Mouse (Mus musculus): Measurements from ENCODE around the gene Gm44973. TPM values are rescaled to one million over a fixed set of nuclear protein-coding genes. Genes with fewer than 3 reads are reported as not detected.
"Not testable (repeated sequence)": the region's sequence is repeated elsewhere in the genome, so short reads cannot be mapped to it uniquely, and the experiment has no call there.

Gene Gm44973
- polyA plus RNA-seq, 1 experiment from 2014 or later: 2.6 TPM

DNA sequence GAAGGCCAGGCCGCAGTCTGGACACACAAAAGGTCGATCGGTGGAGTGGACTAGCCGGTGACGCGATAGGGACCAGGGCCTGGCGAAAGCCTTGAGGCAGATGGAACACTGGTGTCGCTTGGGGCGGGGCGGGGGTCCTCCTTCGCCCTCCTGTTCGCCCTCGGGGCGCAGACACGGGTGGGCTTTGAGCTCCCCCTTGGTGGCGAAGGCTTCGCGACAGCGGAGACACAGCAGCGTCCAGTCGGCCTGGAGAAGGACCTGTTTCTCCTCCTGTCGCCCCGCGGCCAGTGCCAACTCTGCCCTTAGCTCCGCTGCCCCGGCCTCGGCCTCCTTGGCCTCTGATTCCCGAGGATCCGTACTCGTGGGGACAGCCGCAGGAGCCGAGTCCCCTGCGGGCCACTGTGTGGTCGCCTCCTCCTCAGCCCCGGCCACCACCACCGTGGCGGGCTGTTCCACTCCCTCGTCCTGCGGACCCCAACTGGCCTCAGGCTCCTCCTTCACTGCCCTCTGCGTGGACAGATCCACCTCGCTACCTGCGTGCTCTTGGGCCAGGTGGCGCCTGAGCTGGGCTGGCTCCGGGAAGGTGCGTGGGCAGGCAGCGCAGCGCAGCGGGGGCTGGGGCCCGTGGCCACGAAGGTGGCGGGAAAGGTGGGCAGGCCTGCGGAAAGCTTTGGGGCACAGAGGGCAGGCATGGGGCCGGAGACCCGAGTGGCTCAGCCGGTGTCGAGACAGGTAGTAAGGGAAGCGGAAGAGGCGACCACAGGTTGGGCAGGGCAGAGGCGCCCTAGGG, 21.1 kb upstream of the Gm44973 start:
- peaks cover 26% of the 10 kb centered on the region for H3K4me1 ChIP-seq (ENCODE audit: control insufficient read depth, insufficient read depth, low read length)
- H3K27me3 ChIP-seq (ENCODE audit: control insufficient read depth, insufficient read depth, low read length): no peaks in the 10 kb centered on the region
- WGBS: 44% methylated on average over 56 of the region's 59 CpGs
- ATAC-seq (ENCODE audit: low read depth): no peak
- H3K4me3 ChIP-seq (ENCODE audit: low read depth, low read length): peak overlapping the region; percentile 69
- peaks cover 14% of the 10 kb centered on the region for H3K36me3 ChIP-seq (ENCODE audit: control insufficient read depth, insufficient read depth, low read length)
- H3K9ac ChIP-seq (replicated peaks; ENCODE audit: low read depth, low read length): peak overlapping the region; percentile 78
- peak overlapping the region; percentile 69 for H3K4me2 ChIP-seq (ENCODE audit: low read depth, low read length)
- H3K27ac ChIP-seq (ENCODE audit: low read depth, low read length): no peak overlapping the region
- H3K9me3 ChIP-seq (ENCODE audit: control insufficient read depth, low read length): no peaks in the 10 kb centered on the region; the same call in 1 of the 2 replicates

DNA sequence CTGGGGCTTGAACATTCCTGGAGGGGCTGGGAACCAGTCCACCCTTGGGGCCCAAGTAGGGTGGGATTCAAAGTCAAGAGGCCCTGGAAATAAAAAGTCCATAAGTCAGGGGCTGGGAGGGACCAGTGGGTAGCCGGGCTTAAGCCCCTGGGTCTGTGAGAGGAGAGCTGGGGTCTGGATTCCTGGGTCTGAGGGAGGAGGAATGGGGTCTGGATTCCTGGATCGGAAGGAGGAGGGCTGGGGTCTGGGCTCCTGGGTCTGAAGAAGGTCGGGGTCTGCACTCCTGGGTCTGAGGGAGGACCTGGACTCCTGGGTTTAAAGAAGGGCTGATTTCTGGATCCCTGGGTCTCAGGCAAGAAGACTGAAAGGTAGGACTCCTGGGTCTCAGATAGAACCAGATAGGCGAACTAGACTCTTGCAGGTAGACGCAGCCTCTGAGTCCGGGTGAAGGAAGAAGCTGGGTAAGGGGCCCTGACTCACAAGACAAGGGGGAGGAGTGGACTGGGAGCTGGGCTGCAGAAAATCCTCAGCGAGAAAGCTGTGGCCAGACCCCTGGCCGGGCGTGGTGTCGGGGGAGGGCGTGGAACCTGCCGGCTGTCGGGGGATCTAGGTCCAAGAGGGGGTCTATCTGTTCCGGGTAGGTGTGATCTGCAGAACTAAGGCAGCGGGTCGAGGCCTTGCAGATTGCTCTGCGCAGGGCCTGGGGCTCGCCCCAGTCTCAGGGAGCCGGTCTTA, 19.9 kb upstream of the Gm44973 start:
- WGBS: 8% methylated on average over 18 of the region's 19 CpGs
- H3K9me3 ChIP-seq (ENCODE audit: control insufficient read depth, low read length): no peaks in the 10 kb centered on the region; the same call in 1 of the 2 replicates
- H3K36me3 ChIP-seq (ENCODE audit: control insufficient read depth, insufficient read depth, low read length): peaks cover 14% of the 10 kb centered on the region
- H3K27me3 ChIP-seq (ENCODE audit: control insufficient read depth, insufficient read depth, low read length): no peaks in the 10 kb centered on the region
- peak overlapping the region; percentile 78 for H3K9ac ChIP-seq (replicated peaks; ENCODE audit: low read depth, low read length)
- H3K4me3 ChIP-seq (ENCODE audit: low read depth, low read length): peak overlapping the region; percentile 69
- H3K4me2 ChIP-seq (ENCODE audit: low read depth, low read length): peak overlapping the region; percentile 69
- H3K4me1 ChIP-seq (ENCODE audit: control insufficient read depth, insufficient read depth, low read length): peaks cover 26% of the 10 kb centered on the region
- H3K27ac ChIP-seq (ENCODE audit: low read depth, low read length): peak overlapping the region; percentile 63; the same call in 1 of the 2 replicates
- peak; percentile 6; the same call in 1 of the 2 replicates for ATAC-seq (ENCODE audit: low read depth)

- ATAC-seq (ENCODE audit: low read depth): peak; percentile 83
- no peaks in the 10 kb centered on the region for H3K9me3 ChIP-seq (ENCODE audit: control insufficient read depth, low read length)
- peaks cover 14% of the 10 kb centered on the region for H3K36me3 ChIP-seq (ENCODE audit: control insufficient read depth, insufficient read depth, low read length)
- peaks cover 26% of the 10 kb centered on the region for H3K4me1 ChIP-seq (ENCODE audit: control insufficient read depth, insufficient read depth, low read length)
- 6% methylated on average over 11 of the region's 26 CpGs for WGBS
- no peaks in the 10 kb centered on the region for H3K27me3 ChIP-seq (ENCODE audit: control insufficient read depth, insufficient read depth, low read length)
- peak within 1 kb of the TSS; percentile 69 for H3K4me3 ChIP-seq (ENCODE audit: low read depth, low read length)
- H3K9ac ChIP-seq (replicated peaks; ENCODE audit: low read depth, low read length): peak within 1 kb of the TSS; percentile 78
- H3K4me2 ChIP-seq (ENCODE audit: low read depth, low read length): peak within 1 kb of the TSS; percentile 69
- H3K27ac ChIP-seq (ENCODE audit: low read depth, low read length): peak within 1 kb of the TSS; percentile 78
Measured at GRCm38 (mm10) chr7:4996003-4996895, 19.0 kb upstream of the Gm44973 start, which contains the start of gene Zfp579. Gene Zfp579, minus strand, starts transcription at chr7:4996158.

DNA sequence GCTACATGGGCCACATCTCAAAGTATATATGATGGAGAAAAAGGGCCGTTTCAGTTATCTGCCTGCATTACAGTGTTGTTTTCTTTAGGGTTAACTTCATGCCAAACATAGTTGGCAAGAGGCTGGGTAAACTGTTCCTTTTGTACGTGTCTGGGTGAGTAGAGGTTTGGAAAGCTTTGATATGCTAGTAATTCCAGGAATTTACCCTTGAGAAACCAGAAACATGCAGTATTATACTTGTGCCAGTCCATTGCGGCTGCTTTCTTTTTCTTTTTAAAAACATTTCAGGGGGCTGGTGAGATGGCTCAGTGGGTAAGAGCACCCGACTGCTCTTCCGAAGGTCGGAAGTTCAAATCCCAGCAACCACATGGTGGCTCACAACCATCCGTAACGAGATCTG, 18.4 kb upstream of the Gm44973 start:
- H3K27me3 ChIP-seq (ENCODE audit: control insufficient read depth, insufficient read depth, low read length): no peaks in the 10 kb centered on the region
- peaks cover 14% of the 10 kb centered on the region for H3K36me3 ChIP-seq (ENCODE audit: control insufficient read depth, insufficient read depth, low read length)
- peak overlapping the region; percentile 69 for H3K4me3 ChIP-seq (ENCODE audit: low read depth, low read length)
- H3K27ac ChIP-seq (ENCODE audit: low read depth, low read length): no peak overlapping the region; the same call in 1 of the 2 replicates
- H3K4me1 ChIP-seq (ENCODE audit: control insufficient read depth, insufficient read depth, low read length): peaks cover 26% of the 10 kb centered on the region
- H3K9ac ChIP-seq (replicated peaks; ENCODE audit: low read depth, low read length): peak overlapping the region; percentile 78; the same call in 1 of the 2 replicates
- ATAC-seq (ENCODE audit: low read depth): no peak
- WGBS: 69% methylated on average over 6 of the region's 8 CpGs
- H3K9me3 ChIP-seq (ENCODE audit: control insufficient read depth, low read length): no peaks in the 10 kb centered on the region
- peak overlapping the region; percentile 69 for H3K4me2 ChIP-seq (ENCODE audit: low read depth, low read length)

- H3K9me3 ChIP-seq (ENCODE audit: control insufficient read depth, low read length): no peaks in the 10 kb centered on the region
- peaks cover 10% of the 10 kb centered on the region for H3K4me1 ChIP-seq (ENCODE audit: control insufficient read depth, insufficient read depth, low read length)
- no peak overlapping the region for H3K9ac ChIP-seq (replicated peaks; ENCODE audit: low read depth, low read length)
- H3K4me3 ChIP-seq (ENCODE audit: low read depth, low read length): no peak overlapping the region
- no peak overlapping the region for H3K4me2 ChIP-seq (ENCODE audit: low read depth, low read length)
- H3K27ac ChIP-seq (ENCODE audit: low read depth, low read length): no peak overlapping the region
- no peaks in the 10 kb centered on the region for H3K27me3 ChIP-seq (ENCODE audit: control insufficient read depth, insufficient read depth, low read length)
- ATAC-seq (ENCODE audit: low read depth): no peak
- WGBS: 75% methylated on average over 2 of the region's 2 CpGs
- no peaks in the 10 kb centered on the region for H3K36me3 ChIP-seq (ENCODE audit: control insufficient read depth, insufficient read depth, low read length)
Measured at GRCm38 (mm10) chr7:4999876-5000275, 15.4 kb upstream of the Gm44973 start.

DNA sequence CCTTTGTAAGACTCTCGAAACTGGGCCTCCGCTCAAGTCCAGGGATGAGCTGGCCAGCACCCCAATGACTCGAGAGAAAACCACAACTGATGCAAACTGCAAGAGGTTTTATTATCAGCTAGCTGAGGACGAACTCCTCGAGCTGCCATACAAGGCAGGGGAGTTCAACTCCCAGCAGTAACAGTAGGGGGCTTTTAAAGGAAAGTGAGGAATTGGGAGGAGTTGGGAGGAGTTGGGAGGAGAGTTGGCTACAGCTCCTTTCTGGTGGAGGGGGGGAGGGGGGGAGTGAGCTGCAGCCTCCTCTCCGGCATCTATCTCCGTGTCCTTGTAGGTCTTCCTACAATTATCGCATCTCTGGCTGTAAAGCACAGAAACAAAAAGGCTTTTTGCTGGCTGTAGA, 12.4 kb upstream of the Gm44973 start:
- not testable (repeated sequence) for H3K4me3 ChIP-seq (ENCODE audit: low read depth, low read length); H3K9ac ChIP-seq (replicated peaks; ENCODE audit: low read depth, low read length); H3K27me3 ChIP-seq (ENCODE audit: control insufficient read depth, insufficient read depth, low read length); H3K36me3 ChIP-seq (ENCODE audit: control insufficient read depth, insufficient read depth, low read length); ATAC-seq (ENCODE audit: low read depth); H3K9me3 ChIP-seq (ENCODE audit: control insufficient read depth, low read length); H3K4me2 ChIP-seq (ENCODE audit: low read depth, low read length); H3K27ac ChIP-seq (ENCODE audit: low read depth, low read length); H3K4me1 ChIP-seq (ENCODE audit: control insufficient read depth, insufficient read depth, low read length)
- WGBS: 65% methylated on average over 8 of the region's 8 CpGs

DNA sequence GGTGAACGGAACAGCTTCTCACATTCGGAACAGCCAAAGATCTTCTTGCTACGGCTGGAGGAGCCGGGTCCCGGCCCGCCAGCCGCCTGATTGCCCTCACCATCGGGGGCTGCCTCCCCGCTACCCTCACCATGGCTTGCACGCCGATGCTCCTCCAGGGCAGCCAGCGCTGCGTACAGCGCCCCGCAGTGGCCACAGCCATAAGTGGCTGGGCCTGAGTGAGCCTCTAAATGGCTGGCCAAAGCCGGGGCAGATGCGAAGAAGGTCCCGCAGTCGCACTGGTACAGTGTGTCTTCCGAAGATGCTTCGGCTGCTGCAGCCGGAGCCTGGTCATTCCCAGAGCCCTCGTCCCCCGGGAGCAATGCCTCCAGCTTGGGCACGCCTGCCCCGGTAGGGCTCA, 7.1 kb upstream of the Gm44973 start:
- peaks cover 40% of the 10 kb centered on the region for H3K36me3 ChIP-seq (ENCODE audit: control insufficient read depth, insufficient read depth, low read length)
- H3K27me3 ChIP-seq (ENCODE audit: control insufficient read depth, insufficient read depth, low read length): no peaks in the 10 kb centered on the region
- no peak for ATAC-seq (ENCODE audit: low read depth)
- H3K4me3 ChIP-seq (ENCODE audit: low read depth, low read length): no peak overlapping the region
- no peak overlapping the region for H3K4me2 ChIP-seq (ENCODE audit: low read depth, low read length)
- no peaks in the 10 kb centered on the region for H3K4me1 ChIP-seq (ENCODE audit: control insufficient read depth, insufficient read depth, low read length)
- 97% methylated on average over 26 of the region's 26 CpGs for WGBS
- no peak overlapping the region for H3K27ac ChIP-seq (ENCODE audit: low read depth, low read length)
- no peaks in the 10 kb centered on the region for H3K9me3 ChIP-seq (ENCODE audit: control insufficient read depth, low read length)
- H3K9ac ChIP-seq (replicated peaks; ENCODE audit: low read depth, low read length): no peak overlapping the region

GRCm38 (mm10) chr7:5012681-5013513, 2.4 kb upstream of the Gm44973 start:
- H3K36me3 ChIP-seq (ENCODE audit: control insufficient read depth, insufficient read depth, low read length): peaks cover 32% of the 10 kb centered on the region
- H3K9ac ChIP-seq (replicated peaks; ENCODE audit: low read depth, low read length): no peak overlapping the region
- no peak overlapping the region for H3K4me2 ChIP-seq (ENCODE audit: low read depth, low read length)
- no peak overlapping the region for H3K4me3 ChIP-seq (ENCODE audit: low read depth, low read length)
- no peaks in the 10 kb centered on the region for H3K4me1 ChIP-seq (ENCODE audit: control insufficient read depth, insufficient read depth, low read length)
- no peaks in the 10 kb centered on the region for H3K9me3 ChIP-seq (ENCODE audit: control insufficient read depth, low read length)
- no peak overlapping the region for H3K27ac ChIP-seq (ENCODE audit: low read depth, low read length)
- ATAC-seq (ENCODE audit: low read depth): no peak
- 93% methylated on average over 27 of the region's 27 CpGs for WGBS
- no peaks in the 10 kb centered on the region for H3K27me3 ChIP-seq (ENCODE audit: control insufficient read depth, insufficient read depth, low read length)

Measured in neural tube, embryonic 14.5 days (tissue).